Mouse (Mus musculus) megakaryocyte, adult 5-6 weeks (primary cell): ENCODE measurements around the gene Sdc3. TPM values are rescaled to one million over a fixed set of nuclear protein-coding genes. Genes with fewer than 3 reads are reported as not detected.

ENCODE experiments used
- ATAC-seq: 2 replicates; pipeline ENCODE4 v1.8.0; 2016; ENCODE audit warnings: mild to moderate bottlenecking, inconsistent platforms; ENCODE audit not compliant: poor library complexity, severe bottlenecking
- total RNA-seq, 2 experiments: library from RNA; stranded (forward) in 1 of 2; stranded (reverse) in 1 of 2; fragments of 153-499, 151-499 nt in 1 of 2; fragments of 221-1000, 200-1000 nt in 1 of 2; gene quantifications; 2 replicates each; pipeline versions ENCODE4 v1.2.3 to v1.2.4; 2015 to 2017

The Sdc3 gene
- total RNA-seq, 2 experiments from 2014 or later = 13.6 to 31.3 TPM

GRCm38 (mm10) chr4:130873440-130873839 is 81.1 kb downstream of the Sdc3 start:
- no peak for ATAC-seq

- no peak for ATAC-seq
Observed at GRCm38 (mm10) chr4:130874601-130875000, 82.3 kb downstream of the Sdc3 start.

Other genes starting within 250 kb of the Sdc3 start
- gene Nkain1, start 218.4 kb upstream of the Sdc3 start, total RNA-seq (2015) = not detected in 2 replicates
- gene Nkain1, start 218.4 kb upstream of the Sdc3 start, total RNA-seq (2017) = not detected in 2 replicates
- gene Pum1, start 129.2 kb upstream of the Sdc3 start, total RNA-seq (2015) = 37.2 and 37.5 TPM in 2 replicates
- 31.4 and 32.1 TPM in 2 replicates for gene Pum1, start 129.2 kb upstream of the Sdc3 start, total RNA-seq (2017)
- 1,039 and 1,095 TPM in 2 replicates for gene Laptm5, start 120.6 kb downstream of the Sdc3 start, total RNA-seq (2015)
- 312 and 362 TPM in 2 replicates for gene Laptm5, start 120.6 kb downstream of the Sdc3 start, total RNA-seq (2017)
- not detected in 2 replicates for gene Matn1, start 151.8 kb downstream of the Sdc3 start, total RNA-seq (2015)
- gene Matn1, start 151.8 kb downstream of the Sdc3 start, total RNA-seq (2017) = not detected in 2 replicates